Mouse (Mus musculus): ENCODE measurements around the gene Lap3. TPM values are rescaled to one million over a fixed set of nuclear protein-coding genes. Genes with fewer than 3 reads are reported as not detected.

Lap3 gene
- total RNA-seq, 2 experiments from 2014 or later = 74.0 to 98.6 TPM

DNA sequence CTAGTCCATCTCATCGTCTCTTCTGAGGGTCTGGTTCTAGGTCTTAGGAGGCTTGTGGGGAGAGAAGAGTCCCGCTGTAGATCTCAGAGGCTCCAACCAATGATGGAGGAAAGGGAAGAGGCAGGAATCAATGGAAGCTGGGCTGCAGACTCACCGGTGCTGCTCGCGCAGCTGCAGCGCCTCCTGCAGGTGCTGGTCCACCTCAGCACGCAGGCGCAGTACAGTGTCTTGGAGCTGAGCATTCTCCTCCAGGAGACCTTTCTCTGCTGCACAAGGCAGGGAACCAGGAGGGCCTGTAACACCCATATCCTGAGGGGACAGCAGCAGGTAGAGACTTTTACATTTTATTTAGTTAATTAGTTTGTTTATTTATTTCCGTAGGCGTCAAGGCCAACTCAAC, 46.3 kb downstream of the Lap3 start:
- no peak for ATAC-seq (replicated peaks; ENCODE audit: low FRiP score, low TSS enrichment, poor library complexity, severe bottlenecking)

DNA sequence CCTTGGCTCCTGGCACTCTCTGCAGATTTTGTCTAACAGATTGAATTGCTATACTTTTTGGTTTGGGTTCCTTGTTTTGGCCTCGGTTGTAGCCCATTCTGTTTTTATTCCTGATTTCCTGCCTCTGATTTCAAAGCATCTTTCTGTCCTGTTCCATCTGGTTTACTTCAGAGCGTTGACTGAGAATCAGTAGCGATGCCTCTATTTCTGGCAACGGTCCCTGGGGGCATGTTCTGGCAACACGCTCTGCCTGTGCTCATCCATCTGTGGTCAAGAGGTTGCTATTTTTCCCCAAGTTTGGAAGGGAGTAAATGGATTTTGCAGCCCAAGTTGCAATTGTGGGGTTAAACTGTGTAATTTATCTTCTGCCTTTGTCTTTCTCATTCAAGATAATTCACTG, 50.2 kb downstream of the Lap3 start:
- ATAC-seq (replicated peaks; ENCODE audit: low FRiP score, low TSS enrichment, poor library complexity, severe bottlenecking) = no peak

DNA sequence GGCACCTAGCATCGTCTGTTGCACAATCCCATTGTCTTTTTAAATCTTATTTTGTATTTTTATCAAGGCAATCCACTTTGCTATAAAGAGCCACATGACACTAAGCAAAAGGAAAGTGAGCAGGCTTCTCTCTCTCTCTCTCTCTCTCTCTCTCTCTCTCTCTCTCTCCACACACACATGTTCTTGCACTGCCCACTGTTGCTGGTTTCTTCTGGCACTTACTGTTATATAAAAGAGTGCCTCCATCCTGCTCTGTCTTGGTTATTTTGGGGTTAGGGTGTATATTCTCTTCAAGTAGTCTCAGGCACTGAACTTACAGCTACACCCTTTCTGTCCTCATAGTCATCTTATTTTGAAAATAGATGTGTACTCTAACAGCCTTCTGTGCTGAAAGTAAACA, 56.4 kb downstream of the Lap3 start:
- ATAC-seq (replicated peaks; ENCODE audit: low FRiP score, low TSS enrichment, poor library complexity, severe bottlenecking) = no peak

Other genes starting within 250 kb of the Lap3 start
- 143 and 172 TPM in 2 replicates for gene Qdpr, start 43.1 kb upstream of the Lap3 start, total RNA-seq (2014; fragmentation: Nextera tagmentation)
- gene Qdpr, start 43.1 kb upstream of the Lap3 start, total RNA-seq (2017) = 46.2 and 80.7 TPM in 2 replicates
- not detected in 2 replicates for gene Clrn2, start 39.6 kb upstream of the Lap3 start, total RNA-seq (2014; fragmentation: Nextera tagmentation)
- gene Clrn2, start 39.6 kb upstream of the Lap3 start, total RNA-seq (2017) = not detected in 2 replicates
- gene Med28, start 26.9 kb downstream of the Lap3 start, total RNA-seq (2014; fragmentation: Nextera tagmentation) = 72.6 and 96.1 TPM in 2 replicates
- 24.0 and 37.2 TPM in 2 replicates for gene Med28, start 26.9 kb downstream of the Lap3 start, total RNA-seq (2017)
- not detected in 2 replicates for gene Fam184b, start 146.2 kb downstream of the Lap3 start, total RNA-seq (2014; fragmentation: Nextera tagmentation)
- not detected in 2 replicates for gene Fam184b, start 146.2 kb downstream of the Lap3 start, total RNA-seq (2017)
- 53.1 and 57.7 TPM in 2 replicates for gene Ncapg, start 176.5 kb downstream of the Lap3 start, total RNA-seq (2014; fragmentation: Nextera tagmentation)
- 69.3 and 85.9 TPM in 2 replicates for gene Ncapg, start 176.5 kb downstream of the Lap3 start, total RNA-seq (2017)